Mouse (Mus musculus): ENCODE measurements around the gene Tmem115. TPM values are rescaled to one million over a fixed set of nuclear protein-coding genes. Genes with fewer than 3 reads are reported as not detected.
"Not testable (repeated sequence)": the region's sequence is repeated elsewhere in the genome, so short reads cannot be mapped to it uniquely, and the experiment has no call there.

The Tmem115 gene
- total RNA-seq, 2 experiments from 2014 or later: 13.3 to 14.3 TPM

GRCm38 (mm10) chr9:107547957-107548356 lies 14.2 kb downstream of the Tmem115 start:
- intact Hi-C loops (cut with DNase I): no loop called here
- no peak for DNase-seq

- intact Hi-C loops (cut with DNase I): no loop called here
- DNase-seq: no peak
Observed at GRCm38 (mm10) chr9:107548820-107549219, 15.1 kb downstream of the Tmem115 start.

- no peak for DNase-seq
- intact Hi-C loops (cut with DNase I): no loop called here
Observed at GRCm38 (mm10) chr9:107549297-107550074, 15.7 kb downstream of the Tmem115 start.

GRCm38 (mm10) chr9:107550491-107551116 lies 16.9 kb downstream of the Tmem115 start:
- intact Hi-C loops (cut with DNase I): no loop called here
- DNase-seq: no peak

- intact Hi-C loops (cut with DNase I): no loop called here
- DNase-seq: peak; percentile 63 to 69
Observed at GRCm38 (mm10) chr9:107551117-107551889, 17.6 kb downstream of the Tmem115 start, which contains the start of gene Rassf1. TSS of gene Rassf1 (plus strand) at chr9:107551555.

- DNase-seq: no peak
- intact Hi-C loops (cut with DNase I): no loop called here
Observed at GRCm38 (mm10) chr9:107551890-107552355, 18.2 kb downstream of the Tmem115 start.

- intact Hi-C loops (cut with DNase I): no loop called here
- DNase-seq: no peak
Observed at GRCm38 (mm10) chr9:107552690-107553393, 19.1 kb downstream of the Tmem115 start.

GRCm38 (mm10) chr9:107553541-107554318 lies 20.0 kb downstream of the Tmem115 start:
- DNase-seq: no peak
- intact Hi-C loops (cut with DNase I): no loop called here

GRCm38 (mm10) chr9:107554319-107554825 lies 20.6 kb downstream of the Tmem115 start:
- intact Hi-C loops (cut with DNase I): no loop called here
- peak; percentile 88 to 93 for DNase-seq

- intact Hi-C loops (cut with DNase I): no loop called here
- DNase-seq: peak; percentile 65 to 66
Observed at GRCm38 (mm10) chr9:107555031-107555457, 21.3 kb downstream of the Tmem115 start.

GRCm38 (mm10) chr9:107555701-107556100 lies 22.0 kb downstream of the Tmem115 start:
- no peak for DNase-seq
- intact Hi-C loops (cut with DNase I): no loop called here

GRCm38 (mm10) chr9:107556346-107556745 lies 22.6 kb downstream of the Tmem115 start:
- intact Hi-C loops (cut with DNase I): no loop called here

GRCm38 (mm10) chr9:107563029-107563581 lies 29.4 kb downstream of the Tmem115 start, which contains the start of gene Tusc2:
TSS of gene Tusc2 (plus strand) at chr9:107563255.
- peak; percentile 85 to 93 for DNase-seq
- intact Hi-C loops (cut with DNase I): no loop called here

More at GRCm38 (mm10) chr9:107556346-107556745, 22.6 kb downstream of the Tmem115 start:
- DNase-seq: no peak

- DNase-seq; intact Hi-C loops (cut with DNase I): not testable (repeated sequence)
Observed at GRCm38 (mm10) chr9:107565556-107565955, 31.8 kb downstream of the Tmem115 start.

GRCm38 (mm10) chr9:107566041-107566709 lies 32.4 kb downstream of the Tmem115 start:
- intact Hi-C loops (cut with DNase I): no loop called here
- peak; percentile 78 to 81 for DNase-seq

GRCm38 (mm10) chr9:107566855-107567254 lies 33.1 kb downstream of the Tmem115 start:
- DNase-seq: no peak
- intact Hi-C loops (cut with DNase I): no loop called here

GRCm38 (mm10) chr9:107567702-107568319 lies 34.1 kb downstream of the Tmem115 start, which contains the start of gene Hyal2:
TSS of gene Hyal2 (plus strand) at chr9:107567945.
- intact Hi-C loops (cut with DNase I): no loop called here
- DNase-seq: no peak

All from gastrocnemius, postnatal 36 days (tissue).